8 mouse cellular contexts compared by ENCODE assay signal in the genomic region with DNA sequence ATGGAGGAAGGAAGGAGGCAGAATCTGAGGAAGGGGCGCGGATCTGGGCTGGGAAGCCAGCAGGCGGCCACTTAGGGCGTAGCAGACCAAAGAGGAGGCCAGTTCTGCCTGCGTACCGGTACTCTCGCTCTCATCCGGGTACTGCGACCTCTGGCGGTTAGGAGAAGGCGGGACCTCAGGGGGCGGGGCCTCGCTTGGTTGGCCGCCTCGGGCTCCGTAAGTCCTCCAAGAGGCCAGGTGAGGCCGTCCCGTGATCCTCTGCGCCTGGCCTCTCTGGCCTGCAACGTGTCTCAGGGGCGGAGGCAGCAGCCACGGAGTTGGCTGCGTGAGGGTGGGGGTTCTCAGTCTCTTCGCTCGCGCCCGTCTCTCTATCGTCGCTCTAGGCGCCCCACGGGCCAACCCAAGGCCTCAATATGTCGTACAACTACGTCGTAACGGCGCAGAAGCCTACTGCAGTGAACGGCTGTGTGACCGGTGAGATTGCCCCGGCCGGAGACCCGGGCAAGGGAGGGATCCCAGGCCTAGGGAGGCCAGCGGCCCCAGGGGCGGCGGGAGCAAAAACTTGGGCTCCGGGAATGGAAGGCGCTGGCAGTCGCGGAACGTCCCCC. TPM values are rescaled to one million over a fixed set of nuclear protein-coding genes. Genes with fewer than 3 reads are reported as not detected.
A peak's percentile ranks its signal among the peaks of the same experiment; 100 is the strongest.
DNase-seq lines count a peak whose midpoint lies in the region; ATAC-seq lines count a peak whose summit lies in the region.

A gene (plus strand): TSS at position 35 of the 608 bp plus-strand sequence.
A gene (minus strand): TSS at position 362 of the 608 bp plus-strand sequence.

- no peaks in the 10 kb centered on the region for H3K9me3 ChIP-seq in hindbrain, embryonic 13.5 days

- peak within 1 kb of the TSS; percentile 94 for H3K27ac ChIP-seq in hindbrain, embryonic 13.5 days

- DNase-seq in NIH3T3 (ENCODE audit: low read depth) = peak; percentile 100
- peak; percentile 100 for DNase-seq in cerebellum, postnatal 10 days
- DNase-seq in frontal cortex, postnatal 14 days (ENCODE audit: low spot score in 2 of 2) = peak; percentile 97 to 99
- DNase-seq in layer of hippocampus, postnatal 25 days (ENCODE audit: extremely low spot score in 1 of 2, low spot score in 1 of 2) = peak; percentile 97
- peak; percentile 99 for DNase-seq in lung, postnatal 25 days (ENCODE audit: low spot score)
- peak; percentile 99 for DNase-seq in retina, embryonic 14.5 days (ENCODE audit: low spot score)
- peak; percentile 99 for DNase-seq in thymus, postnatal 4 days

- peak within 1 kb of the TSS; percentile 96 for H3K9ac ChIP-seq in hindbrain, embryonic 13.5 days

- H3K27me3 ChIP-seq in hindbrain, embryonic 13.5 days = no peaks in the 10 kb centered on the region

- peaks cover 50% of the 10 kb centered on the region for H3K4me1 ChIP-seq in hindbrain, embryonic 13.5 days (replicated peaks)

- under 1% methylated on average over 49 of the region's 49 CpGs for WGBS in hindbrain, embryonic 13.5 days

- peaks cover 31% of the 10 kb centered on the region for H3K36me3 ChIP-seq in hindbrain, embryonic 13.5 days

- peak within 1 kb of the TSS; percentile 77 for H3K4me2 ChIP-seq in hindbrain, embryonic 13.5 days

- ATAC-seq in hindbrain, embryonic 13.5 days (ENCODE audit: low FRiP score) = peak; percentile 96

- H3K4me3 ChIP-seq in hindbrain, embryonic 13.5 days = peak within 1 kb of the TSS; percentile 95

RNA-seq across cellular contexts. Expression of the first gene that starts in this region (rescaled TPM):
- 242 and 263 TPM in 2 replicates for polyA plus RNA-seq in hindbrain, embryonic 13.5 days (2015; fragmentation: Nextera tagmentation; extraction: Ambion mirVana)
- total RNA-seq in layer of hippocampus, postnatal 25 days (2021) = 100 to 1,000 TPM; 196 to 211 TPM

RNA-seq across cellular contexts. Expression of the second gene that starts in this region (rescaled TPM):
- 24.8 and 25.4 TPM in 2 replicates for polyA plus RNA-seq in hindbrain, embryonic 13.5 days (2015; fragmentation: Nextera tagmentation; extraction: Ambion mirVana)
- total RNA-seq in layer of hippocampus, postnatal 25 days (2021) = 10 to 100 TPM; 18.5 to 21.8 TPM

Comparison
In these comparisons a context has a peak if more than half of its experiments do, and no peak if none do; other contexts are left out.
1. Peak in every context shown above with its lines: DNase-seq, ATAC-seq, H3K4me3 ChIP-seq and H3K27ac ChIP-seq.